Mouse (Mus musculus): ENCODE data around the gene Ifnz. TPM values are rescaled to one million over a fixed set of nuclear protein-coding genes. Genes with fewer than 3 reads are reported as not detected.
"Not testable (repeated sequence)": the region's sequence is repeated elsewhere in the genome, so short reads cannot be mapped to it uniquely, and the experiment has no call there.

Ifnz gene
- polyA plus RNA-seq, 1 experiment from 2014 or later: not detected

GRCm38 (mm10) chr4:88759610-88760268 is 22.2 kb upstream of the Ifnz start, which contains the start of gene Gm13283:
Gene Gm13283 (plus strand): TSS chr4:88760119.
- H3K9me3 ChIP-seq; H3K27me3 ChIP-seq (replicated peaks); ATAC-seq (ENCODE audit: extremely low read depth, insufficient number of reproducible peaks, low FRiP score, low TSS enrichment); H3K36me3 ChIP-seq: not testable (repeated sequence)
- Histone ChIP-seq H3K27ac (replicated peaks) (peak within 1 kb of the TSS; percentile 65), H3K4me2 (peak within 1 kb of the TSS; percentile 56), H3K4me1 (peaks cover 15% of the 10 kb centered on the region), H3K4me3 (peak within 1 kb of the TSS; percentile 44), H3K9ac (peak within 1 kb of the TSS; percentile 73; the same call in 1 of the 2 replicates)
- WGBS: 20% methylated on average over 10 of the region's 14 CpGs

DNA sequence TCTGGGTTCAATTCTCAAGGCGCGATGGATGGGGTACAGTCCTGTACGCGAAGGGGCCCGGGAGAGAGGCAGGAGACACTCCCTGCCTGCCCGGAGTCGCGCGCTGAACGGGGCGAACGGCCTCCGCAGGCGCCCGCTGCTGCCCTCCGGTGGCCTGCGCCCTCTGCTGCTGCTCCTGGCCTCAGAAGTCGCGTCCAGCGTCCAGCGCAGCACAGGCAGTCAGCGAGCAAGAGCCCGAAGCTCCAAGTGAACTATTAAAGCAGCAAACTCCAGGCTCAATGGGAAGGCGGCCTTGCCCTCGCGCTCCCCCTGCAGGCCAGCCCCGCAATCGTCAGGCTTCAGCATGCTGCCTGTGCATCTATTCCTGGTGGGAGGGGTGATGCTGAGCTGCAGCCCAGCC is 21.5 kb upstream of the Ifnz start:
- H3K4me3 ChIP-seq: peak overlapping the region; percentile 44
- H3K36me3 ChIP-seq; H3K27me3 ChIP-seq (replicated peaks); H3K9me3 ChIP-seq; ATAC-seq (ENCODE audit: extremely low read depth, insufficient number of reproducible peaks, low FRiP score, low TSS enrichment): not testable (repeated sequence)
- H3K27ac ChIP-seq (replicated peaks): peak overlapping the region; percentile 65
- peak overlapping the region; percentile 73; the same call in 1 of the 2 replicates for H3K9ac ChIP-seq
- WGBS: 0% methylated on average over 25 of the region's 28 CpGs
- peaks cover 15% of the 10 kb centered on the region for H3K4me1 ChIP-seq
- peak overlapping the region; percentile 56 for H3K4me2 ChIP-seq

DNA sequence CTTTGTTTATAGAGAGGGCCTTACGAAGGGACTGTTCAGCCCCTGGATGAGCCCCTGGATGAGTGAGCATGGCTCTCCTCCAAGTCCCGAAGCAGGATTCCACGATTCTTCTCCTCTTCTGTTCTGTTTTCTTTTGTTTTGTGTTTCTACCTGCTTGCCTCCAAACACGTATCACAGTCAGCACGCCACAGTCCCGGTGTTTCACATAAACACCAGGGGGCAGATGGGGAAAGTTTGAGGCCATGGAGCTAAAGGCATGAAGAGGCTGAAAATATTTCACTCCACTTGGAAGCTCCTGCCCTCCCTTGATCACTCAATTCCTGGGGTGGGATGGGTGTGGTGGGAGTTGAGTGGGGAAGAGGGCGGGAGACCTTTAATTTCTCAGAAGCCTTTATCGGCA is 20.2 kb upstream of the Ifnz start:
- not testable (repeated sequence) for ATAC-seq (ENCODE audit: extremely low read depth, insufficient number of reproducible peaks, low FRiP score, low TSS enrichment); H3K4me2 ChIP-seq; H3K27ac ChIP-seq (replicated peaks); H3K9me3 ChIP-seq; H3K4me3 ChIP-seq; H3K27me3 ChIP-seq (replicated peaks); H3K36me3 ChIP-seq; H3K9ac ChIP-seq; H3K4me1 ChIP-seq
- 55% methylated on average over 6 of the region's 8 CpGs for WGBS

- not testable (repeated sequence) for H3K9ac ChIP-seq; H3K4me3 ChIP-seq; H3K9me3 ChIP-seq; H3K36me3 ChIP-seq; H3K4me1 ChIP-seq; H3K27ac ChIP-seq (replicated peaks); ATAC-seq (ENCODE audit: extremely low read depth, insufficient number of reproducible peaks, low FRiP score, low TSS enrichment); H3K27me3 ChIP-seq (replicated peaks)
- 47% methylated on average over 9 of the region's 9 CpGs for WGBS
- H3K4me2 ChIP-seq: peak overlapping the region; percentile 60
These were observed 19.6 kb upstream of the Ifnz start for GRCm38 (mm10) chr4:88762341-88762740.

DNA sequence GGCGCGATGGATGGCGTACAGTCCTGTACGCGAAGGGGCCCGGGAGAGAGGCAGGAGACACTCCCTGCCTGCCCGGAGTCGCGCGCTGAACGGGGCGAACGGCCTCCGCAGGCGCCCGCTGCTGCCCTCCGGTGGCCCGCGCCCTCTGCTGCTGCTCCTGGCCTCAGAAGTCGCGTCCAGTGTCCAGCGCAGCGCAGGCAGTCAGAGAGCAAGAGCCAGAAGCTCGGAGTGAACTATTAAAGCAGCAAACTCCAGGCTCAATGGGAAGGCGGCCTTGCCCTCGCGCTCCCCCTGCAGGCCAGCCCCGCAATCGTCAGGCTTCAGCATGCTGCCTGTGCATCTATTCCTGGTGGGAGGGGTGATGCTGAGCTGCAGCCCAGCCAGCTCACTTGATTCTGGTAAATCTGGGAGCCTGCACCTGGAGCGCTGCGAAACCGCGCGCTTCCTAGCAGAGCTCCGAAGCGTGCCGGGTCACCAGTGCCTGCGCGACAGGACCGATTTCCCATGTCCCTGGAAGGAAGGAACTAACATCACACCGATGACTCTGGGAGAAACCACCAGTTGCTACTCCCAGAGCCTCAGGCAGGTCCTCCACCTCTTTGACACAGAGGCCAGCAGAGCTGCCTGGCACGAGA is 18.4 kb upstream of the Ifnz start:
- WGBS: 5% methylated on average over 25 of the region's 42 CpGs

GRCm38 (mm10) chr4:88773534-88773933 is 8.4 kb upstream of the Ifnz start, which contains the start of gene Gm13290:
Gene Gm13290 (plus strand): TSS chr4:88773834.
- no CpG with 5 or more reads among the region's 32 CpGs for WGBS
- not testable (repeated sequence) for H3K27me3 ChIP-seq (replicated peaks); H3K9ac ChIP-seq; H3K36me3 ChIP-seq; H3K4me3 ChIP-seq; H3K27ac ChIP-seq (replicated peaks); ATAC-seq (ENCODE audit: extremely low read depth, insufficient number of reproducible peaks, low FRiP score, low TSS enrichment); H3K4me1 ChIP-seq; H3K9me3 ChIP-seq; H3K4me2 ChIP-seq

More for the DNA sequence above, 18.4 kb upstream of the Ifnz start:
- H3K36me3 ChIP-seq; H3K9me3 ChIP-seq; H3K27me3 ChIP-seq (replicated peaks); H3K4me1 ChIP-seq; ATAC-seq (ENCODE audit: extremely low read depth, insufficient number of reproducible peaks, low FRiP score, low TSS enrichment): not testable (repeated sequence)
- H3K9ac ChIP-seq: peak overlapping the region; percentile 62
- H3K4me2 ChIP-seq: peak overlapping the region; percentile 57
- H3K27ac ChIP-seq (replicated peaks): peak overlapping the region; percentile 56
- peak overlapping the region; percentile 42 for H3K4me3 ChIP-seq

DNA sequence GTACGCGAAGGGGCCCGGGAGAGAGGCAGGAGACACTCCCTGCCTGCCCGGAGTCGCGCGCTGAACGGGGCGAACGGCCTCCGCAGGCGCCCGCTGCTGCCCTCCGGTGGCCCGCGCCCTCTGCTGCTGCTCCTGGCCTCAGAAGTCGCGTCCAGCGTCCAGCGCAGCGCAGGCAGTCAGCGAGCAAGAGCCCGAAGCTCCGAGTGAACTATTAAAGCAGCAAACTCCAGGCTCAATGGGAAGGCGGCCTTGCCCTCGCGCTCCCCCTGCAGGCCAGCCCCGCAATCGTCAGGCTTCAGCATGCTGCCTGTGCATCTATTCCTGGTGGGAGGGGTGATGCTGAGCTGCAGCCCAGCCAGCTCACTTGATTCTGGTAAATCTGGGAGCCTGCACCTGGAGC is 5.3 kb upstream of the Ifnz start, which contains the start of gene Gm13289:
TSS of gene Gm13289 (plus strand) at position 301 of the 400 bp plus-strand sequence.
- H3K9ac ChIP-seq; H3K27me3 ChIP-seq (replicated peaks); H3K4me1 ChIP-seq; H3K4me3 ChIP-seq; H3K9me3 ChIP-seq; H3K27ac ChIP-seq (replicated peaks); H3K4me2 ChIP-seq; ATAC-seq (ENCODE audit: extremely low read depth, insufficient number of reproducible peaks, low FRiP score, low TSS enrichment); H3K36me3 ChIP-seq: not testable (repeated sequence)
- no CpG with 5 or more reads among the region's 29 CpGs for WGBS

DNA sequence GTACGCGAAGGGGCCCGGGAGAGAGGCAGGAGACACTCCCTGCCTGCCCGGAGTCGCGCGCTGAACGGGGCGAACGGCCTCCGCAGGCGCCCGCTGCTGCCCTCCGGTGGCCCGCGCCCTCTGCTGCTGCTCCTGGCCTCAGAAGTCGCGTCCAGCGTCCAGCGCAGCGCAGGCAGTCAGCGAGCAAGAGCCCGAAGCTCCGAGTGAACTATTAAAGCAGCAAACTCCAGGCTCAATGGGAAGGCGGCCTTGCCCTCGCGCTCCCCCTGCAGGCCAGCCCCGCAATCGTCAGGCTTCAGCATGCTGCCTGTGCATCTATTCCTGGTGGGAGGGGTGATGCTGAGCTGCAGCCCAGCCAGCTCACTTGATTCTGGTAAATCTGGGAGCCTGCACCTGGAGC is 2.4 kb upstream of the Ifnz start, which contains the start of gene Gm13272:
TSS of gene Gm13272 (plus strand) at position 301 of the 400 bp plus-strand sequence.
- ATAC-seq (ENCODE audit: extremely low read depth, insufficient number of reproducible peaks, low FRiP score, low TSS enrichment); H3K27ac ChIP-seq (replicated peaks); H3K36me3 ChIP-seq; H3K4me2 ChIP-seq; H3K9ac ChIP-seq; H3K4me1 ChIP-seq; H3K9me3 ChIP-seq; H3K27me3 ChIP-seq (replicated peaks); H3K4me3 ChIP-seq: not testable (repeated sequence)
- no CpG with 5 or more reads among the region's 29 CpGs for WGBS

- H3K27me3 ChIP-seq (replicated peaks); H3K4me2 ChIP-seq; H3K9me3 ChIP-seq; H3K9ac ChIP-seq; ATAC-seq (ENCODE audit: extremely low read depth, insufficient number of reproducible peaks, low FRiP score, low TSS enrichment); H3K4me1 ChIP-seq; H3K4me3 ChIP-seq; H3K27ac ChIP-seq (replicated peaks); H3K36me3 ChIP-seq: not testable (repeated sequence)
- 40% methylated on average over 16 of the region's 18 CpGs for WGBS
These were observed 1.6 kb upstream of the Ifnz start for GRCm38 (mm10) chr4:88780320-88780719.

DNA sequence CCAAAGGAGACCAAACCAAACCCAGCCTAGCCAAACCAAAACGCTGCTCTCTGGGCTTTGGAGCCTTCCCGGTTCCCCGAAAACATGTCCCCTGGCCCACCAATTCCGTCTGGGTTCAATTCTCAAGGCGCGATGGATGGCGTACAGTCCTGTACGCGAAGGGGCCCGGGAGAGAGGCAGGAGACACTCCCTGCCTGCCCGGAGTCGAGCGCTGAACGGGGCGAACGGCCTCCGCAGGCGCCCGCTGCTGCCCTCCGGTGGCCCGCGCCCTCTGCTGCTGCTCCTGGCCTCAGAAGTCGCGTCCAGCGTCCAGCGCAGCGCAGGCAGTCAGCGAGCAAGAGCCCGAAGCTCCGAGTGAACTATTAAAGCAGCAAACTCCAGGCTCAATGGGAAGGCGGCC is 404 bp downstream of the Ifnz start:
- not testable (repeated sequence) for H3K9me3 ChIP-seq; ATAC-seq (ENCODE audit: extremely low read depth, insufficient number of reproducible peaks, low FRiP score, low TSS enrichment); H3K36me3 ChIP-seq; H3K27me3 ChIP-seq (replicated peaks); H3K4me1 ChIP-seq
- Histone ChIP-seq H3K27ac (replicated peaks) (peak overlapping the region; percentile 66), H3K9ac (0 out of 2 replicates have a peak overlapping the region, but pooled peaks have one; percentile 47), H3K4me3 (peak overlapping the region; percentile 37), H3K4me2 (peak overlapping the region; percentile 58)
- 0% methylated on average over 14 of the region's 31 CpGs for WGBS

GRCm38 (mm10) chr4:88785409-88785808 is 3.5 kb downstream of the Ifnz start, which contains the start of gene Gm13276:
Gene Gm13276 (plus strand): TSS chr4:88785709.
- WGBS: no CpG with 5 or more reads among the region's 27 CpGs

More at GRCm38 (mm10) chr4:88785409-88785808, 3.5 kb downstream of the Ifnz start, which contains the start of gene Gm13276:
- not testable (repeated sequence) for H3K9ac ChIP-seq; H3K9me3 ChIP-seq; H3K36me3 ChIP-seq; ATAC-seq (ENCODE audit: extremely low read depth, insufficient number of reproducible peaks, low FRiP score, low TSS enrichment); H3K27ac ChIP-seq (replicated peaks); H3K4me3 ChIP-seq; H3K27me3 ChIP-seq (replicated peaks); H3K4me2 ChIP-seq; H3K4me1 ChIP-seq

All from heart, embryonic 13.5 days (tissue).